Mouse (Mus musculus) lung, embryonic 14.5 days (tissue): ENCODE measurements around the gene Arhgap21. TPM values are rescaled to one million over a fixed set of nuclear protein-coding genes. Genes with fewer than 3 reads are reported as not detected.

Experiments used
- ATAC-seq: fragments of 200-750 bp; cut with Nextera tagmentation; 2 replicates; pipeline ENCODE4 v1.8.0; 2017; ENCODE audit warnings: mild to moderate bottlenecking, moderate TSS enrichment, moderate library complexity; ENCODE audit not compliant: insufficient read depth
- DNase-seq: peaks from one replicate; pipeline ENCODE4 v3.0.0-alpha.2; 2015
- H3K27ac ChIP-seq: fragments of 300-500 bp; sonication (generic); 2 replicates; pipeline ENCODE4 v1.5.1; 2014; ENCODE audit warnings: low read depth, mild to moderate bottlenecking, moderate library complexity
- H3K27me3 ChIP-seq: fragments of 300-500 bp; sonication (generic); 2 replicates; pipeline ENCODE4 v1.6.1; 2014; ENCODE audit warnings: low read length, control low read depth; ENCODE audit not compliant: insufficient read depth
- H3K36me3 ChIP-seq: fragments of 300-500 bp; sonication (generic); 2 replicates; pipeline ENCODE4 v1.6.1; 2014; ENCODE audit warnings: control low read depth; ENCODE audit not compliant: insufficient read depth
- H3K4me1 ChIP-seq: fragments of 300-500 bp; sonication (generic); 2 replicates; pipeline ENCODE4 v1.6.1; 2014; ENCODE audit warnings: antibody characterized with exemption, control low read depth; ENCODE audit not compliant: insufficient read depth
- H3K4me2 ChIP-seq: fragments of 300-500 bp; sonication (generic); 2 replicates; pipeline ENCODE4 v1.6.1; 2014; ENCODE audit warnings: mild to moderate bottlenecking
- H3K4me3 ChIP-seq: fragments of 300-500 bp; sonication (generic); 2 replicates; pipeline ENCODE4 v1.5.1; 2014; ENCODE audit warnings: low read depth, low read length
- H3K9ac ChIP-seq: fragments of 300-500 bp; sonication (generic); 2 replicates; pipeline ENCODE4 v1.6.1; 2014
- H3K9me3 ChIP-seq: fragments of 300-500 bp; sonication (generic); 2 replicates; pipeline ENCODE4 v1.6.1; 2016; ENCODE audit warnings: low read depth, low read length, control low read depth
- CTCF ChIP-seq: IDR thresholded peaks from 2 replicates; pipeline ENCODE4 v1.5.1; 2016; ENCODE audit warnings: antibody characterized with exemption, low read depth
- whole genome bisulfite sequencing: fragments of 180-500 bp; shearing (Covaris S2); extraction: QIAGEN DNeasy Blood & Tissue Kit; methylation state at CpG from one replicate; pipeline ENCODE4 v1.1.7; 2014; 5-methylcytosine and 5-hydroxymethylcytosine counted together
- polyA plus RNA-seq: library from polyadenylated mRNA; unstranded; fragments of >200 nt; fragmentation: Nextera tagmentation; extraction: Ambion mirVana; gene quantifications from 2 replicates; pipeline ENCODE4 v1.2.1, GENCODE M21; 2014

Arhgap21 gene
- polyA plus RNA-seq, 1 experiment from 2014 or later: 22.1 TPM

DNA sequence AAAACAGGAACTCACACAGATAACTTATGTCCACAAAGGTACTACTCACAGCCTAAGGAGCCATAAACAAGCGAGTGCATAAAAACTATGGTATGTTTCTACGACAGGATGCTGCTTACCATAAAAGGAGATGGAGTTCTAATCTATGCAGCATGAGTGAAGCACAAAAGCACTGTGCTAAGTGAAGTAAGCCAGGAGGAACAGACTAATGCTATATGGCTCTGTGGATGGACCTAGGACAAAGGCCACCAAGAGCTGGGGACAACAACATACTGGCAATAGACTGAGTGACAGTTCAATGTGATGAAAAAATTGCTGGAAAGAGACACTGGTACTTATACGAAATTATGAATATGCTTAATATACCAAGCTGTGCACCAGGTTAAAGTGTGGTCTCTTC, 19.5 kb downstream of the Arhgap21 start:
- Histone ChIP-seq H3K9ac (no peak overlapping the region), H3K27me3 (no peaks in the 10 kb centered on the region), H3K4me1 (no peaks in the 10 kb centered on the region), H3K9me3 (no peaks in the 10 kb centered on the region), H3K27ac (no peak overlapping the region), H3K36me3 (no peaks in the 10 kb centered on the region), H3K4me2 (no peak overlapping the region), H3K4me3 (no peak overlapping the region)
- 77% methylated on average over 3 of the region's 3 CpGs for WGBS
- ATAC-seq (no peak), DNase-seq (no peak)
- no peak for TF ChIP-seq CTCF

DNA sequence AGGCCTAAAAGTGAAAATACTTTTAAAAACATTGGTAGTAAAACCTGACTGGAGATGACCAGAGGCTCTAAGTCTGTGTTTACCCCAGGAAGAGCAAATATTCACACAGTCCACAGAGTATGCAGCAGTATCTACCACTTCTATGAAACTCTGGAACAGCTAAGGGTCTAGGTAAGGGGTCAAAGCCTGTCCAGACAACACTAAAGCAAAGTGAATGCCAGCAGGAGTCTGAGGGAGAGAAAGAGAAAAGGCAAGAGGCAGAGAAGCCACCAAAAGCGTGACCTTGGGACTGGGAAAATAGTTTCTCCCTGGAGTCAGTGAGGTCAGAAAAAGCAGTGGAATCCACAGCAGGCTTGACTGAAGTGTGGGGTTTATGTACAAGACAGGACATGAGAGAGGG, 21.6 kb downstream of the Arhgap21 start:
- Histone ChIP-seq H3K36me3 (no peaks in the 10 kb centered on the region), H3K4me1 (peaks cover 11% of the 10 kb centered on the region; the same call in 1 of the 2 replicates), H3K9ac (no peak overlapping the region), H3K4me2 (no peak overlapping the region), H3K9me3 (no peaks in the 10 kb centered on the region), H3K4me3 (no peak overlapping the region), H3K27me3 (no peaks in the 10 kb centered on the region), H3K27ac (no peak overlapping the region)
- ATAC-seq: no peak
- WGBS: 48% methylated on average over 1 of the region's 1 CpGs
- no peak for DNase-seq
- TF ChIP-seq CTCF: no peak

DNA sequence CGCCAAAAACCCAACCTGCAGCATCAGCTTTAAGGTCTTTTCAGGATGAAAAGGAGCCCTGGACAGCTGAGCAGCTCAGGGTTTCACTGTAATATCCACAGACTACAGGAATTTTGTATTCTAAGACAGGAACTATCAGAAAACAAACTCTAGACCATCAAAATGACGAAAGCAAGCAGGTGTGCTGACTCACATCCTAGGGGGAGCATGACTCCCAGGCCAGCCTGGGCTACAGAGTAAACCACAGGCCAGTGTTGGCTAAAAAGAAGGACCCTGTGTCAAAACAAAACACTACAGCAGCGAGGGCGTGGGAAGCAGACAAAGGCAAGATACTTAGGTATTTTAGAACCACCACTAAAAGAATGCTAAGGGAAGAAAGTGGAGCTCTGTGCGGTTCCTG, 23.1 kb downstream of the Arhgap21 start:
- Histone ChIP-seq H3K27ac (no peak overlapping the region), H3K4me1 (peaks cover 11% of the 10 kb centered on the region; the same call in 1 of the 2 replicates), H3K36me3 (no peaks in the 10 kb centered on the region), H3K9ac (no peak overlapping the region), H3K4me3 (no peak overlapping the region), H3K27me3 (no peaks in the 10 kb centered on the region), H3K4me2 (no peak overlapping the region), H3K9me3 (no peaks in the 10 kb centered on the region)
- no peak for TF ChIP-seq CTCF
- no peak for ATAC-seq
- 96% methylated on average over 5 of the region's 5 CpGs for WGBS
- DNase-seq: no peak

DNA sequence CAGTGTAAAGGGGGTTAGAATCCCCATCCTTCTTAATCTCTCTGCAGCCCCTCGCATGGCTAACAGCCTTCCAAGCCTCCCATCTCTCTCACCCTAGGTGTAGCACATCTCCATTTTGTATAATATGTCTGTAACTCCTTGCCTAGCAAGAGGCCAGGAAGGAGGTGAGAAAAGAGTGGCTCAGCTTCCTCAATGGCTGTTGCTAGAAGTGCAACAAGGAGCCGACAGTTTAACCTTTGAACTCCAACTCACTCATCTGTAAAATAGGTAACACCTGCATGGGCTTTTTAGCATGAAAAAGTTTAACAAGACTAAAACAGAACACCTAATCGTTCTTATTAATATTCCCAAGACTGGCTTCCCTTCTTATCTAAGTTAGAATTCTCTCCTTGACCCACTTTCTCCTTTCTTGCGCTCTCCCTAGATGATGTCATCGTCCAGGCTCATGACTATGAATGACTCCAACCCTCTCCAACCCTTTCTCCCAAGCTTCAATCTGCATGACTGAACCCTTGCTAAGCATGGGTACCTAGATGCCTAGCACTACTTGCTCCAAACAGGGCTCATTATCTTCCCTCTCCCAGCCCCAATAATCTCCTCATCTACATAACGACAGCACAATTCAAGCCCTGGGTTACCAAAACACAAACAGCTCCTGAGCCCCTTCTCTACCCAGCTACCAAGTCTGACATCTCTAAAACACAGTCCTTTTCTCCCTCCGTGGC, 24.8 kb downstream of the Arhgap21 start:
- H3K4me2 ChIP-seq: no peak overlapping the region
- no peak overlapping the region for H3K9ac ChIP-seq
- no peaks in the 10 kb centered on the region for H3K27me3 ChIP-seq
- DNase-seq (no peak), ATAC-seq (no peak)
- peaks cover 11% of the 10 kb centered on the region; the same call in 1 of the 2 replicates for H3K4me1 ChIP-seq
- no peaks in the 10 kb centered on the region for H3K36me3 ChIP-seq
- no peaks in the 10 kb centered on the region for H3K9me3 ChIP-seq
- TF ChIP-seq CTCF: no peak
- WGBS: 33% methylated on average over 7 of the region's 7 CpGs
- H3K27ac ChIP-seq: no peak overlapping the region
- H3K4me3 ChIP-seq: no peak overlapping the region

DNA sequence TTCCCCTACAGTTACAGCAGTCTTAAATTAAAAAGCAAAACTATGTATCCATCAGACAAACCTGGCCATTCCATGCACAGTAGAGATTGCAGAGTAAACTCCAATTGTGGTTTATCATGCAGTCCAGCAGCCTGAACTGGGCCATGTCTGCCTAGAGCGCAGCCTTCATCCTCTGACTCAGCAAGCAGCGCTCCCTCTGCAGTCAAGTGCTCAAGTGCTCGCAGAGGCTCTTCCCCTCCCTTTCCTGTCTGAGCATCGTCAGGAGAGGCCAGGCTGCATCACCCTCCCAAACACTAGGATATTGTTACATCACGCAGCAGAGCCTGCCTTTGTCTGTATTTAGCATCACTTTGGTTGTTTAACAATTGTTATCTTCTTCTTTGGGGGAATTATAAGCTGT, 25.5 kb downstream of the Arhgap21 start:
- no peaks in the 10 kb centered on the region for H3K36me3 ChIP-seq
- peak; percentile 66 for ATAC-seq
- 4% methylated on average over 5 of the region's 5 CpGs for WGBS
- H3K27ac ChIP-seq: no peak overlapping the region; the same call in 1 of the 2 replicates
- no peak overlapping the region for H3K4me3 ChIP-seq
- no peaks in the 10 kb centered on the region for H3K9me3 ChIP-seq
- peaks cover 15% of the 10 kb centered on the region; the same call in 1 of the 2 replicates for H3K4me1 ChIP-seq
- no peak overlapping the region for H3K9ac ChIP-seq
- peak; percentile 60 for DNase-seq
- H3K27me3 ChIP-seq: no peaks in the 10 kb centered on the region
- H3K4me2 ChIP-seq: no peak overlapping the region
- no peak for TF ChIP-seq CTCF

DNA sequence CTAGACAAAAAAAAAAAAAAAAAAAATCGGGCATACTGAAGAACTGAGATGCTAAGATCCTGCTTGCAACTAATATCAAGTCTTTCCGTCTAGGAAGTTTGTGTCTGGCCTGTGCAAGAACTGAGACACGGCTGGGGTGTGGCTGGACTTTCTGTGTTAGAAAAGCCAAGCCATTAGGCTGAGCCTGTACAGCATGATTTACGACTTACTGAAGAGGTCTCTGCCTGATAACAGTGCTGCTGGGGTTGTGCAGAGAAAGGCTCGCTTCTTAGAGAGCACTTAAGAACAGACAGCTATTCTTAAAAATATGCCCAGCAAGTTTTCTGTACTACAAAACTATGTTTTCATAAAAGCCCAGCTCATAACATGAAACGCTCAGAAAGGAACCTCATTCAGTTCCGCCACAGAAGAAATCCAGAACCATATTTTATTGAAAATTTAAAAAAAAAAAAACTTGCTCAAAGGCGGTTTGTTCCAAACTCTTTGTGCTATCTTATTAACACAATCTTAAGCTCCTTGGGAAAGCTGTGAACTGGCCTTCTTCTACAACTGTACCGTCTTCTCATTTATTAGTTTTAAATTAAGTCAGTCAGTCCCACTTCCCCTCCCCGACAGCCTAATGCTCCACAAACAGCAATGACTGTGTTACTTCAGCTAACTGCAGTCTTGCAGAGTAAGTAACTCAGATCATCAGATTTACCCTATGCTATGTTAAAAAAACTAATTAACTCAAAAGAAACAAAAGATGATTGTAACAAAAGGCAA, 26.1 kb downstream of the Arhgap21 start:
- 25% methylated on average over 10 of the region's 10 CpGs for WGBS
- Histone ChIP-seq H3K27me3 (no peaks in the 10 kb centered on the region), H3K27ac (no peak overlapping the region; the same call in 1 of the 2 replicates), H3K4me3 (no peak overlapping the region), H3K36me3 (no peaks in the 10 kb centered on the region), H3K4me2 (peak overlapping the region; percentile 18; the same call in 1 of the 2 replicates), H3K9me3 (no peaks in the 10 kb centered on the region), H3K9ac (no peak overlapping the region), H3K4me1 (peaks cover 15% of the 10 kb centered on the region; the same call in 1 of the 2 replicates)
- ATAC-seq: peak; percentile 66
- DNase-seq: peak; percentile 61
- TF ChIP-seq CTCF: no peak

DNA sequence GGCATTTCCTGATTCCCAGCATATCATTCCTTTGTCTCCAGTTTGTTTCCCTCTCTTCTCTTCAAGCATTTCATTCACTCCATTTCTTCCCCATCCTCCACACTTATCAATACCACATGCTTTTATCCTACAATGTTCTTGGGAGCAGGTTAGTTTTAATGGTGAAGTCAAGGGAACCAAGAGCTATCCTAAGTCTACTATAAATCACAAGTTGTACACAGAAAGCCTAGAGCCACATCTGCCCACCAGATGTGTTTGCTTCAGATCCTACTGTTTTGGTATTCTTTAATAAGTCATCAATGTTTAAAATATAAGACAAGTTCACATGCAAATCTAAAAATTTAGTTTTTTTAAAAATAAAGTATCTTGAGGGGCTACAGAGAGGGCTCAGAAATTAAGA, 27.6 kb downstream of the Arhgap21 start:
- H3K9me3 ChIP-seq: no peaks in the 10 kb centered on the region
- H3K9ac ChIP-seq: no peak overlapping the region
- no peak for ATAC-seq
- H3K36me3 ChIP-seq: no peaks in the 10 kb centered on the region
- H3K4me2 ChIP-seq: no peak overlapping the region
- TF ChIP-seq CTCF: no peak
- peaks cover 15% of the 10 kb centered on the region; the same call in 1 of the 2 replicates for H3K4me1 ChIP-seq
- no peak overlapping the region for H3K27ac ChIP-seq
- DNase-seq: no peak
- no peak overlapping the region for H3K4me3 ChIP-seq
- H3K27me3 ChIP-seq: no peaks in the 10 kb centered on the region
